Mouse (Mus musculus) small intestine, adult 2 months (tissue): Measurements from ENCODE around the gene Mrpl39. TPM values are rescaled to one million over a fixed set of nuclear protein-coding genes. Genes with fewer than 3 reads are reported as not detected.

Experiments
- H3K27ac ChIP-seq: fragments of 200-500 bp; 2 replicates; pipeline ENCODE4 v1.5.1; 2012; ENCODE audit warnings: low read depth, low read length, control low read depth, inconsistent platforms; ENCODE audit not compliant: insufficient read depth
- H3K27me3 ChIP-seq: fragments of 200-500 bp; 2 replicates; pipeline ENCODE4 v1.6.1; 2012; ENCODE audit warnings: mild to moderate bottlenecking, moderate library complexity, low read length, inconsistent platforms; ENCODE audit not compliant: control insufficient read depth, insufficient read depth
- H3K36me3 ChIP-seq: fragments of 200-500 bp; 2 replicates; pipeline ENCODE4 v1.6.1; 2012; ENCODE audit warnings: mild to moderate bottlenecking, low read length, control low read depth, inconsistent platforms; ENCODE audit not compliant: control insufficient read depth, insufficient read depth
- H3K4me1 ChIP-seq: fragments of 200-500 bp; 2 replicates; pipeline ENCODE4 v1.6.1; 2012; ENCODE audit warnings: low read length, inconsistent platforms, mixed read lengths; ENCODE audit not compliant: control insufficient read depth, insufficient read depth, insufficient read length
- H3K4me3 ChIP-seq: fragments of 200-500 bp; 2 replicates; pipeline ENCODE4 v1.5.1; 2012; ENCODE audit warnings: low read depth, mild to moderate bottlenecking, control low read depth, inconsistent platforms, low read length, moderate library complexity
- CTCF ChIP-seq: fragments of 200-500 bp; IDR thresholded peaks from 2 replicates; pipeline ENCODE4 v1.5.1; 2012; ENCODE audit warnings: low read depth, mild to moderate bottlenecking, control low read depth, inconsistent platforms, low read length, moderate library complexity, mixed read lengths; ENCODE audit not compliant: insufficient replicate concordance, insufficient read length; ENCODE audit errors: extremely low read depth
- POLR2A ChIP-seq: fragments of 200-500 bp; IDR thresholded peaks from 2 replicates; pipeline ENCODE4 v1.6.1; 2012; ENCODE audit warnings: low read depth, mild to moderate bottlenecking, control low read depth, inconsistent platforms, low read length, moderate library complexity
- WGBS: fragments of 180-500 bp; shearing (Covaris S2); methylation state at CpG from one replicate; pipeline ENCODE4 v1.1.7; 2018; 5-methylcytosine and 5-hydroxymethylcytosine counted together
- polyA plus RNA-seq: library from polyadenylated mRNA; depleted of rRNA; stranded (reverse); fragments of >200 nt; gene quantifications from 2 replicates; pipeline ENCODE4 v1.2.3, GENCODE M21; 2012; rRNA removed

The Mrpl39 gene
- polyA plus RNA-seq = 1.1 and 3.4 TPM in 2 replicates

DNA sequence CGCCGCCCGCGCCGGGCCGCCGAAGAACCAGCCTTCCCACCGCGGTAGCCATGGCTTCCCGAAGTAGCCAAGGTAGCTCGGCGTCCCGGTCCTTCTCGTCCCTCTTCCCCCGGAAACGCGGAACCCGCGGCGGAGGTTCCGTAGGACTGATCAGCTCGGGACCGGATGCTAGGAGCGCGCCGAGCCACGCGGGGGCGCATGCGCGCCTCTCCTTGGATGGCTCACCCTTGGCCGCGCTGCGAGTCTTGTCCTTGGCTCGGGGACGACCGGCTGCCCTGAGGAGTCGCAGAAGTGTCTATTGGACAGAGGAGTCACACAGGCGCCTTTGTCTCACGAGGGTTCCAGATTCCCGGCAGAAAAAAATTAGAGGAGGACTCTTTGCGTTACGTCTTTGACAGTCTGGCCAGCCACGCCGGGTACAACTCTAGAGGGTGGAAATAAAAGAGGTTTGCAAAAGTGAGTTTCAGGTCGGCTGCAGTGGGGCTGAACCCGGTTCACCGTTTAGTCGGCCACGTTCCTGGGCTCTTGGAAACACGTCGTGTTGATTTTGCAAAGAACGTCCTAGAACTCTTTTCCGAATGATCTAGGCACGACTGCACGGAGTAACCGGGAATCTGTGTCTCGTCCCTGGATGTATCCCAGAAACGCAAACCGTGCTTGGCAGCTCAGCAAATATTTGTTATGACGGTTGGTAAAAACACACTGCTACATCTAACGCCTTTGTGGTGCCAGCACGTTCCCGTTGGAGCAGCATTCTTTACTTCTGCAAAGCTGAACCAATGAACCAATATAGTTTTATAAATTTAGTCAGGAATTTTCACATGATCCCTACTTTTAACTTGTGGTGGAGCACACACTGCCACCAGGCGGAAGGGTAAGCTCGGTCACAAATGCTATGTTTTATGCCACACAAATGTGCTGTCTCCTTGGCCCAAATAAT, at the start of gene Mrpl39:
Gene Mrpl39, minus strand, starts transcription at position 577 of the 940 bp plus-strand sequence.
- TF ChIP-seq CTCF (peak; percentile 82), POLR2A (peak; percentile 86)
- no peaks in the 10 kb centered on the region for H3K27me3 ChIP-seq
- peaks cover 8% of the 10 kb centered on the region; the same call in 1 of the 2 replicates for H3K4me1 ChIP-seq
- H3K4me3 ChIP-seq = peak within 1 kb of the TSS; percentile 92
- peaks cover 12% of the 10 kb centered on the region for H3K36me3 ChIP-seq
- under 1% methylated on average over 66 of the region's 66 CpGs for WGBS
- peak within 1 kb of the TSS; percentile 73 for H3K27ac ChIP-seq

GRCm38 (mm10) chr16:84784966-84785365, 49.4 kb upstream of the Mrpl39 start:
- H3K4me3 ChIP-seq = no peak overlapping the region
- H3K36me3 ChIP-seq = no peaks in the 10 kb centered on the region
- no peaks in the 10 kb centered on the region for H3K27me3 ChIP-seq
- no peak overlapping the region for H3K27ac ChIP-seq
- 47% methylated on average over 7 of the region's 7 CpGs for WGBS
- 0 out of 2 replicates have a peak, but pooled peaks cover 2% of the 10 kb centered on the region for H3K4me1 ChIP-seq
- TF ChIP-seq CTCF = no peak

DNA sequence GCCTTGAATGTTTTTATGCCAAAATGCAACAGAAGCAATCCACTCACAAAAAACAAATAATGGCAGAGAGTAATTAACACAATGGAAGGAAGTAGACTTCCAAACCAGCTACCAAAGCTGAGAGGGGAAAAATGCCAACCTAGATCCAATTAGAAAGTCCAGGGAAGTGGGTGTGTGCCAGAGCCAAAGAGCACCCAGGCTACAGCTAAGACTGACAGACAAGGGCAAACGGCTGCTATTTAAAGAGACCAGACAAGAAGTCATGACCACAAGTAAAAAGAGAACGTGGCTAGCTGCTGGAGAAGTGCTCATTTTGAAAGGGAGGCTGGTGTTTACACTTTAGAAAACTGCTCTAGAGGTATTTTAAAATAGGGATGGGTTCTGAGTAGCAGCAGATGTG, 47.7 kb upstream of the Mrpl39 start:
- H3K4me1 ChIP-seq = 0 out of 2 replicates have a peak, but pooled peaks cover 2% of the 10 kb centered on the region
- no peaks in the 10 kb centered on the region for H3K36me3 ChIP-seq
- H3K4me3 ChIP-seq = no peak overlapping the region
- H3K27me3 ChIP-seq = no peaks in the 10 kb centered on the region
- 52% methylated on average over 2 of the region's 2 CpGs for WGBS
- H3K27ac ChIP-seq = no peak overlapping the region
- TF ChIP-seq CTCF (no peak), POLR2A (no peak)

- WGBS = 55% methylated on average over 5 of the region's 5 CpGs
- H3K36me3 ChIP-seq = no peaks in the 10 kb centered on the region
Measured at GRCm38 (mm10) chr16:84779718-84780117, 44.2 kb upstream of the Mrpl39 start.

DNA sequence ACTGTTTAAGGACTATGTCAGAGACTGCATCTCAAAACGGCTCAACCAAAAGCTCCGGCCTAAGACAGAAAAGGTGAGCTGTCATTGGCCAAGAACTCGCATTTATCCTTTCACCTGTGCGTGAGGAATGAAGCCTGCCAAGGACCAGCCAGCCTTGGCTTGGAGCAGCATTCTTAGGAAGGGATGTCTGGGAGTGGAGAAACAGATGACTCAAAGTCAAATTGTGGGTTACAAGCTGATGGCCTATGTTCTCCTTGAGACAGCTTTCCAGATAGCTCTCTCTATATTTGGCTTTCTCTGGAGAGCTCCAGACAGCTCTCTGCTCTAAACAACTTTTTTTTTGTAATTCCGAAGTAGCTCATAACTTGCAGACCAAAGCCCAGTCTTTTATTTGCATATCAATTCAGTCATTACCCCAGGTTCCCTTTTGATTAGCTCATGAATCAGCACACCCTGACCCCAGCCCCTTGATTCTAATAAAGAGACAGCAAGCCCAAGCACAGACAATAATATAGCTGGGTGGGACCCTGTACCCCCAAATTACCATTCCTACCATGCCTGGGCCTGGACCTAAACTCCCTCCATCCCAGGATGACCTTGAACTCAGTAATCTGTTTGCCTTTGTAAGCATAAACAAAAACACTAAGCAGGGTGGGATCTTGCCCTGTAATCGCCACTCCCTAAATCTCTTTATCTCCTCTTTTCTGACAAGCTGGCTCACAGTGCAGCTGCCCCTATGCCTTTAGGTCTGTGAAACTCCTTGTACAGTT, 43.5 kb upstream of the Mrpl39 start:
- H3K27me3 ChIP-seq = peaks cover 11% of the 10 kb centered on the region
- H3K4me3 ChIP-seq = no peak overlapping the region
- no peak overlapping the region for H3K27ac ChIP-seq
- TF ChIP-seq CTCF (no peak), POLR2A (no peak)
- H3K36me3 ChIP-seq = no peaks in the 10 kb centered on the region
- WGBS = 82% methylated on average over 6 of the region's 6 CpGs
- H3K4me1 ChIP-seq = peaks cover 7% of the 10 kb centered on the region

More at GRCm38 (mm10) chr16:84779718-84780117, 44.2 kb upstream of the Mrpl39 start:
- H3K27ac ChIP-seq = no peak overlapping the region
- H3K4me1 ChIP-seq = peaks cover 3% of the 10 kb centered on the region; the same call in 1 of the 2 replicates
- H3K4me3 ChIP-seq = no peak overlapping the region
- peaks cover 4% of the 10 kb centered on the region for H3K27me3 ChIP-seq
- no peak for TF ChIP-seq POLR2A
- no peak for TF ChIP-seq CTCF

DNA sequence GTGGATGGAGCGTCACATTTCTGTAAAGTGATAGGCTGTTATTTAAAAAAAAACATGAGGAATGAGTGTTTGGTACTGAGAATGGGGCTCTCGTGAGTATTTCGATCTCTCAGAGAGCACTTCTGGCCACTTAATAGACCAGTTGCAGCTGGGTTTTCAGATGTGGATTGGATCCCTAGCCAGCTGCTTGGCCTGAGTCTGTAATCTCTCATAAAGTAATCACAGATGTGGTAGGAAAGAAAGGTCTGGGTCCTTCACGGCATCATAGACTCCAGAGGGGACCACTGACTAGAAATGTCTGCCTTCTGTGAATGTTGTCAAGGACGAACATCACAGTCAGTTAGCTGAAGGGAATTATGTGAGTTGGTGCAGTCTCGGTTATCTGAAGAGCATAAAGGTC, 42.9 kb upstream of the Mrpl39 start:
- WGBS = 80% methylated on average over 6 of the region's 6 CpGs
- H3K4me3 ChIP-seq = no peak overlapping the region
- H3K27me3 ChIP-seq = peaks cover 17% of the 10 kb centered on the region
- H3K36me3 ChIP-seq = no peaks in the 10 kb centered on the region
- peaks cover 10% of the 10 kb centered on the region for H3K4me1 ChIP-seq
- no peak overlapping the region for H3K27ac ChIP-seq
- no peak for TF ChIP-seq POLR2A
- TF ChIP-seq CTCF = no peak
